Mouse (Mus musculus): ENCODE data around the gene Castor1. TPM values are rescaled to one million over a fixed set of nuclear protein-coding genes. Genes with fewer than 3 reads are reported as not detected.
"Not testable (repeated sequence)": the region's sequence is repeated elsewhere in the genome, so short reads cannot be mapped to it uniquely, and the experiment has no call there.

Gene Castor1
- total RNA-seq (2021) = 1 to 10 TPM; 4.7 to 5.1 TPM

GRCm38 (mm10) chr11:4217914-4218629 is at the start of gene Castor1:
Castor1 (plus strand) TSS chr11:4218225.
- DNase-seq = peak; percentile 90

- peak; percentile 65 for DNase-seq
Observed at GRCm38 (mm10) chr11:4174586-4174985, 43.4 kb upstream of the Castor1 start.

GRCm38 (mm10) chr11:4177716-4178115 is 40.3 kb upstream of the Castor1 start:
- DNase-seq = peak; percentile 78

- no peak for DNase-seq
Observed at GRCm38 (mm10) chr11:4182061-4182460, 36.0 kb upstream of the Castor1 start.

- no peak for DNase-seq
Observed at GRCm38 (mm10) chr11:4183511-4183910, 34.5 kb upstream of the Castor1 start.

- DNase-seq = no peak
Observed at GRCm38 (mm10) chr11:4184251-4184952, 33.6 kb upstream of the Castor1 start.

- not testable (repeated sequence) for DNase-seq
Observed at GRCm38 (mm10) chr11:4185480-4185879, 32.5 kb upstream of the Castor1 start.

- peak; percentile 99 for DNase-seq
Observed at GRCm38 (mm10) chr11:4186486-4187317, 31.3 kb upstream of the Castor1 start, which contains the start of gene Tbc1d10a. Tbc1d10a (plus strand) TSS chr11:4186789.

GRCm38 (mm10) chr11:4187318-4187700 is 30.7 kb upstream of the Castor1 start:
- DNase-seq = no peak

GRCm38 (mm10) chr11:4189182-4189581 is 28.8 kb upstream of the Castor1 start:
- DNase-seq = no peak

- no peak for DNase-seq
Observed at GRCm38 (mm10) chr11:4190677-4191076, 27.3 kb upstream of the Castor1 start.

- DNase-seq = no peak
Observed at GRCm38 (mm10) chr11:4192757-4193156, 25.3 kb upstream of the Castor1 start.

GRCm38 (mm10) chr11:4193420-4193819 is 24.6 kb upstream of the Castor1 start:
- DNase-seq = no peak

GRCm38 (mm10) chr11:4195597-4196031 is 22.4 kb upstream of the Castor1 start:
- no peak for DNase-seq

- no peak for DNase-seq
Observed at GRCm38 (mm10) chr11:4196636-4197035, 21.4 kb upstream of the Castor1 start.

- DNase-seq = no peak
Observed at GRCm38 (mm10) chr11:4197691-4198090, 20.3 kb upstream of the Castor1 start.

GRCm38 (mm10) chr11:4201981-4202700 is 15.9 kb upstream of the Castor1 start:
- peak; percentile 52 for DNase-seq

- DNase-seq = no peak
Observed at GRCm38 (mm10) chr11:4202995-4203704, 14.9 kb upstream of the Castor1 start.

- peak; percentile 78 for DNase-seq
Observed at GRCm38 (mm10) chr11:4203705-4204074, 14.3 kb upstream of the Castor1 start.

GRCm38 (mm10) chr11:4205097-4205655 is 12.8 kb upstream of the Castor1 start:
- DNase-seq = no peak

- no peak for DNase-seq
Observed at GRCm38 (mm10) chr11:4205951-4206350, 12.1 kb upstream of the Castor1 start.
